In the genomic region with DNA sequence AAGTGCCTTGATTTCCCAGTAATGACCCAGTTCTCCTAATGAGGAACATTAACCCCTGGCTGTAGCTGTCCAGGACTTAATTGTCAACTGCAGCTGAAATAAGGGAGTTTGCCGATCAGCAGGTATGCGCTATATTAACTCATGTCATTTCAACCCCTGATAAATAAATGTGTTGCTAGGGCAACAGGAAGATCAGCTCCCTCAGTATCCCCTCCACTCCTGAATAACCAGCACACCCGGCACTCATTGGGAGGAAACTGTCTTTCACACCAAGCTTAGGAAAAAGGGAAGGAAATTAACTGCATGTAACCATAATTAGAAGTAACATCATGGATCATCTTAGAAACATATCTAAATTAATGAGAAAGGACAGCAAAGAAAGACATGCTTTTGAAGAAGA, we compare ENCODE assay signal across 28 mouse cellular contexts.
DNase-seq lines count a peak whose midpoint lies in the region; ATAC-seq lines count a peak whose summit lies in the region.
"Had no signal": no experiment of that assay in that cellular context is flagged by ENCODE, and none has a peak within 500 bp of the region (broad histone marks: within the 10 kb centered on the region; RNA-seq: fewer than 3 reads in every experiment).

No protein-coding gene starts in this region.

- no peaks in the 10 kb centered on the region for H3K36me3 ChIP-seq in forebrain, embryonic 12.5 days (replicated peaks)
- no peaks in the 10 kb centered on the region for H3K36me3 ChIP-seq in forebrain, embryonic 14.5 days (ENCODE audit: control insufficient read depth, insufficient read depth, low read length)
- no peaks in the 10 kb centered on the region for H3K36me3 ChIP-seq in midbrain, embryonic 16.5 days (ENCODE audit: control insufficient read depth, insufficient read depth, low read length)
- H3K36me3 ChIP-seq in midbrain, embryonic 15.5 days (replicated peaks): no peaks in the 10 kb centered on the region
- H3K36me3 ChIP-seq: embryonic facial prominence, embryonic 13.5 days; embryonic facial prominence, embryonic 15.5 days; forebrain, embryonic 10.5 days; G1E had no signal

- ATAC-seq in forebrain, embryonic 12.5 days (ENCODE audit: low FRiP score): peak; percentile 61; the same call in 1 of the 2 replicates
- no peak for ATAC-seq in forebrain, embryonic 14.5 days
- ATAC-seq in midbrain, embryonic 16.5 days: peak; percentile 64; the same call in 1 of the 2 replicates
- ATAC-seq in midbrain, embryonic 15.5 days (replicated peaks): no peak
- ATAC-seq: activated CD4-positive, CD25-positive, alpha-beta regulatory T cell, adult 4 months; CD4-positive, CD25-positive, alpha-beta regulatory T cell, adult 4 months; forebrain, embryonic 13.5 days; forebrain, embryonic 16.5 days; Patski had no signal

- H3K4me3 ChIP-seq in forebrain, embryonic 12.5 days (replicated peaks): no peak overlapping the region
- H3K4me3 ChIP-seq in forebrain, embryonic 14.5 days (ENCODE audit: low read depth, low read length): no peak overlapping the region
- no peak overlapping the region for H3K4me3 ChIP-seq in midbrain, embryonic 16.5 days (ENCODE audit: low read depth, low read length)
- H3K4me3 ChIP-seq in midbrain, embryonic 15.5 days: no peak overlapping the region
- H3K4me3 ChIP-seq: embryonic facial prominence, embryonic 13.5 days; embryonic facial prominence, embryonic 15.5 days; erythroblast, embryonic 14.5 days; forebrain, embryonic 10.5 days; forebrain, embryonic 13.5 days had no signal

- H3K9ac ChIP-seq in forebrain, embryonic 12.5 days: no peak overlapping the region
- H3K9ac ChIP-seq in forebrain, embryonic 14.5 days (ENCODE audit: low read length): no peak overlapping the region
- no peak overlapping the region for H3K9ac ChIP-seq in midbrain, embryonic 16.5 days (ENCODE audit: low read depth, low read length)
- H3K9ac ChIP-seq in midbrain, embryonic 15.5 days: no peak overlapping the region
- H3K9ac ChIP-seq: embryonic facial prominence, embryonic 13.5 days; embryonic facial prominence, embryonic 15.5 days; forebrain, embryonic 13.5 days had no signal

- WGBS in forebrain, embryonic 12.5 days: 52% methylated on average over 3 of the region's 3 CpGs
- WGBS in forebrain, embryonic 14.5 days: 26% methylated on average over 3 of the region's 3 CpGs
- WGBS in midbrain, embryonic 16.5 days: 50% methylated on average over 3 of the region's 3 CpGs
- WGBS in midbrain, embryonic 15.5 days: 51% methylated on average over 3 of the region's 3 CpGs

- no peaks in the 10 kb centered on the region for H3K27me3 ChIP-seq in forebrain, embryonic 12.5 days
- H3K27me3 ChIP-seq in forebrain, embryonic 14.5 days (replicated peaks; ENCODE audit: control insufficient read depth, insufficient read depth, low read length): no peaks in the 10 kb centered on the region
- no peaks in the 10 kb centered on the region for H3K27me3 ChIP-seq in midbrain, embryonic 16.5 days (ENCODE audit: control insufficient read depth, insufficient read depth, low read depth, low read length)
- no peaks in the 10 kb centered on the region for H3K27me3 ChIP-seq in midbrain, embryonic 15.5 days (replicated peaks)
- H3K27me3 ChIP-seq: CH12.LX; embryonic facial prominence, embryonic 13.5 days; embryonic facial prominence, embryonic 15.5 days; forebrain, embryonic 13.5 days; Patski had no signal

- H3K4me2 ChIP-seq in forebrain, embryonic 12.5 days: no peak overlapping the region
- H3K4me2 ChIP-seq in forebrain, embryonic 14.5 days (ENCODE audit: low read length): no peak overlapping the region
- H3K4me2 ChIP-seq in midbrain, embryonic 16.5 days (ENCODE audit: low read length): no peak overlapping the region
- H3K4me2 ChIP-seq in midbrain, embryonic 15.5 days: no peak overlapping the region
- H3K4me2 ChIP-seq: embryonic facial prominence, embryonic 13.5 days; embryonic facial prominence, embryonic 15.5 days; forebrain, embryonic 13.5 days had no signal

- no peak overlapping the region for H3K27ac ChIP-seq in forebrain, embryonic 12.5 days
- H3K27ac ChIP-seq in forebrain, embryonic 14.5 days (ENCODE audit: low read depth, low read length): no peak overlapping the region
- H3K27ac ChIP-seq in midbrain, embryonic 16.5 days (ENCODE audit: low read length): no peak overlapping the region
- H3K27ac ChIP-seq in midbrain, embryonic 15.5 days: no peak overlapping the region
- H3K27ac ChIP-seq: embryonic facial prominence, embryonic 13.5 days; embryonic facial prominence, embryonic 15.5 days; forebrain, embryonic 10.5 days; forebrain, embryonic 13.5 days had no signal

- no peaks in the 10 kb centered on the region for H3K4me1 ChIP-seq in forebrain, embryonic 12.5 days
- no peaks in the 10 kb centered on the region for H3K4me1 ChIP-seq in forebrain, embryonic 14.5 days (ENCODE audit: control insufficient read depth, insufficient read depth, low read length)
- peaks cover 3% of the 10 kb centered on the region; the same call in 1 of the 2 replicates for H3K4me1 ChIP-seq in midbrain, embryonic 16.5 days (ENCODE audit: control insufficient read depth, insufficient read depth, low read length)
- no peaks in the 10 kb centered on the region for H3K4me1 ChIP-seq in midbrain, embryonic 15.5 days
- H3K4me1 ChIP-seq: embryonic facial prominence, embryonic 13.5 days; embryonic facial prominence, embryonic 15.5 days had no signal

- H3K9me3 ChIP-seq in forebrain, embryonic 12.5 days: no peaks in the 10 kb centered on the region
- no peaks in the 10 kb centered on the region for H3K9me3 ChIP-seq in forebrain, embryonic 14.5 days (replicated peaks; ENCODE audit: control insufficient read depth, low read length)
- no peaks in the 10 kb centered on the region for H3K9me3 ChIP-seq in midbrain, embryonic 16.5 days (replicated peaks; ENCODE audit: control insufficient read depth, low read length, poor library complexity, severe bottlenecking)
- no peaks in the 10 kb centered on the region for H3K9me3 ChIP-seq in midbrain, embryonic 15.5 days
- H3K9me3 ChIP-seq: embryonic facial prominence, embryonic 13.5 days; embryonic facial prominence, embryonic 15.5 days; forebrain, embryonic 10.5 days; forebrain, embryonic 13.5 days; G1E had no signal

- no peak for DNase-seq in forebrain, embryonic 14.5 days (ENCODE audit: low spot score)
- peak; percentile 24 for DNase-seq in retina, postnatal 1 day
- DNase-seq in gastrocnemius, adult 8-10 months (ENCODE audit: low spot score in 2 of 2): no peak
- DNase-seq: adrenal gland, adult 8-10 months; adrenal gland, postnatal 14 days; adrenal gland, postnatal 36 days; B cell, adult 2 months; cerebellum, adult 11 months; cerebellum, adult 18-20 months; cerebellum, adult 8-10 months; cerebellum, adult 9-11 months; cerebellum, postnatal 14 days; cerebellum, postnatal 36 days; embryo, embryonic 11 days had no signal

Comparison
In these comparisons a context has a peak if more than half of its experiments do, and no peak if none do; other contexts are left out.
1. ATAC-seq: peak in forebrain, embryonic 12.5 days (single experiment) and midbrain, embryonic 16.5 days (single experiment); none in forebrain, embryonic 14.5 days (single experiment) and midbrain, embryonic 15.5 days (single experiment).